Mouse (Mus musculus): Measurements from ENCODE around the gene Krtap28-13. TPM values are rescaled to one million over a fixed set of nuclear protein-coding genes. Genes with fewer than 3 reads are reported as not detected.

Krtap28-13 gene
- polyA plus RNA-seq, 1 experiment from 2014 or later = not detected

DNA sequence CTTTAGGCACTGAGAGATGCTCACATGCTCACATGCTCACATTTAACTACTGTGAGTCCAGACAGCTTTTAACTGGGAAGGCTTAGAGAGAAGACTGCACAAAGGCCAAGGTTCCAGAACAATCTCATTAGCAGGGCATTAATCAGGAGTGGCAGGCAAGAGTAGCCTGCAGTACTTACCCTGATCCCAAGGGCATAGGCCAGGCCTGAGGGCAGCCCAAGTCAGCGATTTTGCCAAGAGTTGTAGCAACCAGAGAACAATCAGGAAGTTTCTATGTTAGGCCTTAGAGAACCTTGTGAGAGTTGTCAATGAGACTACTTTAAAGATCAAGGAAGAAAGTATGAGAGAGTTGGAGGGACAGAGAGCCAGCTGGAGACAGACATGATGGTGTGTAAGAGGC, 2.2 kb upstream of the Krtap28-13 start:
- ATAC-seq = no peak

DNA sequence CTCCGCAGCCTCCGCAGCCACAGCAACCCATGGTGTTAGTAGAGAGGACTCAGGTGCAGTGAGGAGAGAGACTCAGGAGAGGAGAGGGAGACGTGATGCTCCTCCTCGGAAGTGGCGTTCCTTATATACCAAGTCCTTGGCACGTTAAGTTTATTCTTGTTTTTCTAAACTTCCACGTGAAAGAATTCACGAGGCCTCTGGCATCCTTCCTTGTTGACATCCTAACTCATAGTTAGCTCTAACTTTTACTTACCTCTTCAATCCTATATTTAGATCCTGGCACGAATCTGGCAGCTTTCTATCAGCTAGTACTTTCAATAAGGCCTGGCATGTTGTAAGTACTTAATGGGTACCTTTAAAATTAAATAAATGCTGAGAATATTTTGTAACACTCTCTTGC, 1.5 kb upstream of the Krtap28-13 start, which contains the start of gene A030005K14Rik:
A030005K14Rik (minus strand) TSS at position 101 of the 400 bp plus-strand sequence.
- Histone ChIP-seq H3K27ac (no peak within 1 kb of the TSS), H3K4me2 (no peak within 1 kb of the TSS), H3K9ac (no peak within 1 kb of the TSS), H3K4me3 (no peak within 1 kb of the TSS), H3K9me3 (replicated peaks) (no peaks in the 10 kb centered on the region), H3K36me3 (no peaks in the 10 kb centered on the region), H3K27me3 (replicated peaks) (no peaks in the 10 kb centered on the region), H3K4me1 (no peaks in the 10 kb centered on the region)
- no peak for ATAC-seq
- WGBS (ENCODE audit: insufficient replicate concordance) = 78% methylated on average over 9 of the region's 9 CpGs

More for the DNA sequence above, 2.2 kb upstream of the Krtap28-13 start:
- Histone ChIP-seq H3K27ac (no peak overlapping the region), H3K9me3 (replicated peaks) (no peaks in the 10 kb centered on the region), H3K4me1 (no peaks in the 10 kb centered on the region), H3K27me3 (replicated peaks) (no peaks in the 10 kb centered on the region), H3K36me3 (no peaks in the 10 kb centered on the region), H3K4me2 (no peak overlapping the region), H3K9ac (no peak overlapping the region), H3K4me3 (no peak overlapping the region)
- WGBS (ENCODE audit: insufficient replicate concordance) = 63% methylated on average over 1 of the region's 1 CpGs

DNA sequence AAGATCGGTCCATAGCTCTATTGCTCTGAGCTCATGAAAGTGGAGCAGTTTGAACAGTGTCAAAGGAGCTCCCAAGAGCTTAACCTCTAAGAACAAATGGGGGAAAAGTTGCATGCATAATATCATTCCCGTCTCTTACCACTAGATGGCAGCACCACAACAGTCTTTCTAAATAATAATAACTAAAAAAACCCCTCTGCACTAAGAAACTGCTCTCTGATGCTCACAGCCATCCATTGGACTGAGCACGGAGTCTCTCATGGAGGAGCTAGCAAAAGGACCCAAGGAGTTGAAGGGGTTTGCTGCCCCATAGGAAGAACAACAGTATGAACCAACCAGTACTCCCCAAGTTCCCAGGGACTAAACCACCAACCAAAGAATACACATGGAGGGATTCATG, 4.1 kb downstream of the Krtap28-13 start:
- 10% methylated on average over 3 of the region's 3 CpGs for WGBS (ENCODE audit: insufficient replicate concordance)
- no peak overlapping the region for H3K27ac ChIP-seq
- no peak overlapping the region for H3K9ac ChIP-seq
- no peak for ATAC-seq
- no peak overlapping the region for H3K4me3 ChIP-seq
- no peaks in the 10 kb centered on the region for H3K36me3 ChIP-seq
- no peaks in the 10 kb centered on the region for H3K27me3 ChIP-seq (replicated peaks)
- no peaks in the 10 kb centered on the region for H3K9me3 ChIP-seq (replicated peaks)
- no peaks in the 10 kb centered on the region for H3K4me1 ChIP-seq
- no peak overlapping the region for H3K4me2 ChIP-seq

DNA sequence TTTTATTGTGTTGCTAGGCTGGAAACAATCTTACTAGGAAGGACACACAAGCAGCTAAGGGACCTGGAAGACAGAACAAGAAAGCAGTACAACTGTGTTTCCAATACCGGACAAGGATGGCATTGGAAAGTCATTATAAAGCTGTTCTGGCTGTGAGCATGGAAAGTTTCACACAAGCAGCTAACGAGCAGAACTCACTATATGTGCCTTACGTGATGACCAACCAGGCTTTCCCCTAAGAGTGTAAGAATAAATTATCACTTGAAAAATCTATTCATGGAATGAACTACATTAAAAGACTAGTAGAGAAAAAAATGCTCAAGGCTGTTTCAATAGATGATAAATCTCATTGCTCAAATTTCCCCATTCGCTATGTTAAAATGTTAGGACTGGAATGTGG, 5.8 kb downstream of the Krtap28-13 start:
- no peaks in the 10 kb centered on the region for H3K27me3 ChIP-seq (replicated peaks)
- no peak overlapping the region for H3K27ac ChIP-seq
- ATAC-seq = no peak
- 74% methylated on average over 4 of the region's 4 CpGs for WGBS (ENCODE audit: insufficient replicate concordance)
- no peak overlapping the region for H3K4me3 ChIP-seq
- no peaks in the 10 kb centered on the region for H3K36me3 ChIP-seq
- H3K9me3 ChIP-seq (replicated peaks) = no peaks in the 10 kb centered on the region
- no peak overlapping the region for H3K4me2 ChIP-seq
- H3K9ac ChIP-seq = no peak overlapping the region
- H3K4me1 ChIP-seq = no peaks in the 10 kb centered on the region

DNA sequence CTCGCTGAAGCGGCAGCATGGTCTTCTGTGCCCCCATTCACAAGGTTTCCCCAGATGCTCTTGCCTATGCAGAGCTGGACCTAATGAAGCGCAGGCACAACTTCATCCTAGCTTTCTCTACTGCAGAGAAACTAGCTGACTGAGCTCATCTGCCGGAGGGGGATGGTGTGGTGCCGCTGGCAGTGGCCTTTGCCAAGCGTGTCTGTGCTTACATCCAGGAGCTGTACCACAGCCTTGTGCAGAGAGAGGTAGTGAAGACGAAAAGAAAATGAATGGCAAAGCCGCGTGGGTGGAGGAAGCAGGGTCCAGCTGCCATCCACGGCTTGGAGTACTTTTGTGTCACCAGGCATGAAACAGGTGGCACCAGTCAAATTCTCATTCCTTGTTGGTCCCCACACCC, 6.5 kb downstream of the Krtap28-13 start:
- H3K9me3 ChIP-seq (replicated peaks) = no peaks in the 10 kb centered on the region
- 72% methylated on average over 10 of the region's 10 CpGs for WGBS (ENCODE audit: insufficient replicate concordance)
- H3K4me1 ChIP-seq = no peaks in the 10 kb centered on the region
- ATAC-seq = no peak
- H3K27ac ChIP-seq = no peak overlapping the region
- no peak overlapping the region for H3K9ac ChIP-seq
- no peak overlapping the region for H3K4me2 ChIP-seq
- no peaks in the 10 kb centered on the region for H3K36me3 ChIP-seq
- no peak overlapping the region for H3K4me3 ChIP-seq
- H3K27me3 ChIP-seq (replicated peaks) = no peaks in the 10 kb centered on the region

DNA sequence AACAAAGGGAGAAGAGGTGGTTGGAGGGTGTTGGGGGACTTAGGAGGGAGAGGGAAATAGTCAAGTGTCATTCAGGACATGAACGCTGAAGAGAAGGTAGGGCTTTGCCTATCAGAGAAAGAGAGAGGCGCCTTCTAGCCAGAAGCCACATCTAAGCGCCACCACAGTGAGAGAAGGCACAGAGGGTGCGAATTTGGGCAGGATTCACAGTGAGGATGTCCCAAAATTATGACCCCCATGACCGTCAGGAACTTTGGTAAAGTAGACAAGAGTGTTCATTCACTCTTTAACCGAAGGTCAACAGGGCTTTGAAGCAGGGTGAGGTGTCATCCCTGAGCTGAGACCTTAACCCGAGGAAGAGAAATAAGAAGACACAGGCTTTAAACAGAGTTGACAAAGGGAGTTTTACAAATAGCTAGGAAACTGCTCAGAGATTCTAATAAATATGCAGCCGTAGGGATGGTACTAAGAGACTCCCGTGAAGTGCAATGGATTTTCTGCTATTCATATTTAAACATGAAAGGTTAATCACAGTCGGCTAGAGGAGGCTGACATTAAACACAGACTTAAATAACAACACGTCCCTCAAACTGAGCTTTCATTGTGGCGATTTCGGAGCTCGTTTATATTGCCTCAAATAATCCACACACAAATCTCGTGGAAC, 14.9 kb downstream of the Krtap28-13 start:
- H3K36me3 ChIP-seq = no peaks in the 10 kb centered on the region
- H3K27me3 ChIP-seq (replicated peaks) = no peaks in the 10 kb centered on the region
- no peaks in the 10 kb centered on the region for H3K4me1 ChIP-seq
- H3K9ac ChIP-seq = no peak overlapping the region
- H3K4me3 ChIP-seq = no peak overlapping the region
- WGBS (ENCODE audit: insufficient replicate concordance) = 30% methylated on average over 15 of the region's 15 CpGs
- 0 out of 2 replicates have a peak overlapping the region, but pooled peaks have one; percentile 9 for H3K4me2 ChIP-seq
- no peaks in the 10 kb centered on the region for H3K9me3 ChIP-seq (replicated peaks)
- no peak overlapping the region for H3K27ac ChIP-seq
- no peak for ATAC-seq

DNA sequence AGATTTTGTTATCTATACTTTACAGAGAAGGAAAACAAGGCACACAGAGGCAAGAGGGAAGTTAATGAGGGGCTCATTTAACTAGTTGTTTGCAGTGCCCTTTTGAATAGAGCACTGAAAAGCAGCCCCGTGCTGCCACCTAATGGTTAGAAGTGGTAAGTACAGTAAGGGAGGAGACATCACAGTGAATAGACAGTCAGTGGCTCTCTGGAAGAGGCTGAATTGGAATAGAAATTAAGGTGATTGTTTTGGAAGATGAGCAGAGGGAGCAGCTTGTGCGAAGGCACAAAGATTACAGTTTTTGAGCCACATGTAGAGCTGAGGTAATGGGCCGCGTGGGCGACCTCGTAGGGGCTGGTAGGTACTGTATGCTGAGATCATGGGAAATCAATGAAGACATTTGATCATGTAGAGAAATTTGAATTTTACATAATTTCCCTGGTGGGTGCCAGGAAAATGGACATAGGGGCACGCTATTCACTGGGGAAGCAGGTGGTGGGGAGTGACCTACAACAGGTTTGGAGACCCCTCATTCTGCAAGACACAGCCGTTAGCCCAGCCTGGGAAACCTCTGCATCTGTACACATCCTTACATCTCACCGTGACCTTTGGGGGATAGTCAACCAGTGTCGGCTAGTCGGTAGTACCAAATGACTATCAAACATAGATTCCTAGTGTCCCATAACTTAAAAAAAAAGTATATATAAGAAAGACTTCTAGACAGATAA, 15.6 kb downstream of the Krtap28-13 start:
- H3K27me3 ChIP-seq (replicated peaks) = no peaks in the 10 kb centered on the region
- H3K4me3 ChIP-seq = no peak overlapping the region
- H3K4me2 ChIP-seq = 0 out of 2 replicates have a peak overlapping the region, but pooled peaks have one; percentile 9
- H3K36me3 ChIP-seq = no peaks in the 10 kb centered on the region
- ATAC-seq = no peak
- H3K4me1 ChIP-seq = no peaks in the 10 kb centered on the region
- no peak overlapping the region for H3K9ac ChIP-seq
- no peaks in the 10 kb centered on the region for H3K9me3 ChIP-seq (replicated peaks)
- no peak overlapping the region for H3K27ac ChIP-seq
- WGBS (ENCODE audit: insufficient replicate concordance) = 38% methylated on average over 11 of the region's 11 CpGs

DNA sequence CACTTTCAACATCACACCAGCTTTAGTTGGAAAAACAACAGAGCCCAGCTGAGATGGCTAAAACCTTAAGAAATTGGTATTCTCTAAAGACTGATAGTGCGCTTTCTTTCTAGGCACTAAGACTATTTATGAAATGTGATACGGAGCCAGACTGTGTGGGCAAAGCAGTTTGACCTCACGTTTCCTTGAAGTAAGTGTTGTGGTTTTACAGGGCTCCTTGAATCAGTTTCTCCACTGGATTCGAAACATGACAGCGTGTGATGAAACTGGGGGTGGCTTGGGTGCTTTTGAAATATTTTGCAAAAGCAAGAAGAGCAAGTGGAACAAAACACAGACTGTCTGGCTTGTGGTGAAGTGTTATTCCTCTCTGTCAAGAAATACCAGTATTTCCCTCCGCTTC, 16.3 kb downstream of the Krtap28-13 start:
- Histone ChIP-seq H3K9me3 (replicated peaks) (no peaks in the 10 kb centered on the region), H3K4me2 (no peak overlapping the region), H3K4me3 (no peak overlapping the region), H3K4me1 (no peaks in the 10 kb centered on the region), H3K36me3 (no peaks in the 10 kb centered on the region), H3K9ac (no peak overlapping the region), H3K27ac (no peak overlapping the region), H3K27me3 (replicated peaks) (no peaks in the 10 kb centered on the region)
- WGBS (ENCODE audit: insufficient replicate concordance) = 54% methylated on average over 6 of the region's 6 CpGs
- no peak for ATAC-seq

DNA sequence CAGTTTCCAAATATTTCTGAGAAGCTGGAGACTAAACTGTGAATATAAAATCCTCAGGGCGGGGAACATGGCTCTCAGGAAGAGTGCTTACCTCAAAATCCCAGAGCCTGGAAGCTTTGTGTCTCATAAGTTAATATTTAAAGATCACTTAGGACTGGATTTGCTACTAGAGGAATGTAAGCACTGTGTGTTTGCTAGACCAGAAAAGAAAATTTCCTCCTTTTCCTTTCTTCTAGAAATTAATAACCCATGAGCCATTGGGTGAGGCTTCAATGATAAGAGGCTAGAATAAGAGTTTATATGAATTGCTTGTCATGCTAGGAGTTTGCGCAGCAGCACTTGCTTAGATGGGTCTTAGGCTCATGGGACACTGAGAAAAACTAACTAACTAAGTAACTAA, 24.1 kb downstream of the Krtap28-13 start:
- Histone ChIP-seq H3K27me3 (replicated peaks) (no peaks in the 10 kb centered on the region), H3K27ac (no peak overlapping the region), H3K36me3 (no peaks in the 10 kb centered on the region), H3K9me3 (replicated peaks) (no peaks in the 10 kb centered on the region), H3K4me2 (no peak overlapping the region), H3K9ac (no peak overlapping the region), H3K4me1 (no peaks in the 10 kb centered on the region), H3K4me3 (no peak overlapping the region)
- WGBS (ENCODE audit: insufficient replicate concordance) = 76% methylated on average over 2 of the region's 2 CpGs
- ATAC-seq = no peak

DNA sequence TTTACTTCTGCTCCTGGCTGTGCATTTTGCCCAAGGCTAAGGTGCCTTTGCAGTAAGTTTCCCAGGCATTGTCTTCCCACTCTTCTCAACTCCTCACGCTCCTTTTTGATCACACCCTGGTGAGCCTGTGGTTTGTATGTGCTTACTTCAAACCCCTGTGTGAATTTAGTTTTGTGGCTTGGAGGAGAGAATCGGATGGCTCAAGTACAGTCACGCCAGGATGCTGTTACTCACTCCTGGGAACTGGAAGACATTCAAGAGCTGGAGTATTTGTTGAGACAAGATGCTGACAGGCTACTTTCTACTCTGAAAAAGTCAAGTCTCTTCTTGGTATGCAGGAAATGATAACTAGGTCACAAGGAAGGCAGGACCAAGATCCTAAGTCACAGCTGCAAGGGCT, 30.5 kb downstream of the Krtap28-13 start:
- no peaks in the 10 kb centered on the region for H3K36me3 ChIP-seq
- 54% methylated on average over 3 of the region's 3 CpGs for WGBS (ENCODE audit: insufficient replicate concordance)
- H3K27me3 ChIP-seq (replicated peaks) = no peaks in the 10 kb centered on the region
- no peak overlapping the region for H3K4me2 ChIP-seq
- no peak overlapping the region for H3K27ac ChIP-seq
- H3K9ac ChIP-seq = no peak overlapping the region
- no peaks in the 10 kb centered on the region for H3K9me3 ChIP-seq (replicated peaks)
- ATAC-seq = no peak
- no peaks in the 10 kb centered on the region for H3K4me1 ChIP-seq
- H3K4me3 ChIP-seq = no peak overlapping the region

DNA sequence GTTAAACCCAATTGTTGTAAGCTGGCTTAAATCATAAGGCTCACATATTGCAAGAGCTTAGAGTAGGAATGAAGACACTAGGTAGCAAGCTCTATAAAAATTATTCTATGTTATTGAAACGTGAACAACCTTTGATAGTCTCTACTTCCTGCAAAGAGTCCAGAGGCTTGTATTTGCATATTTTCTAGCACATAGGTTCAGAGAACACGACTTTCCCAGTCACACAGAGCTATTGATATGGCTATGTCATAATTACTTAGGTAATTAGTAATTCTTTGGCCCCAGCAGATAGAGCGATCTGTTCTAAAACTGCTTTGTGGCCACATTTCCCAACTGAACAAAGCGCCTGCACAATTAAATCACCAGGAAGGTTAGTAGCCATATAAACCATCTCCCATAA, 36.2 kb downstream of the Krtap28-13 start:
- WGBS (ENCODE audit: insufficient replicate concordance) = 63% methylated on average over 4 of the region's 4 CpGs
- Histone ChIP-seq H3K4me1 (no peaks in the 10 kb centered on the region), H3K9me3 (replicated peaks) (no peaks in the 10 kb centered on the region)

DNA sequence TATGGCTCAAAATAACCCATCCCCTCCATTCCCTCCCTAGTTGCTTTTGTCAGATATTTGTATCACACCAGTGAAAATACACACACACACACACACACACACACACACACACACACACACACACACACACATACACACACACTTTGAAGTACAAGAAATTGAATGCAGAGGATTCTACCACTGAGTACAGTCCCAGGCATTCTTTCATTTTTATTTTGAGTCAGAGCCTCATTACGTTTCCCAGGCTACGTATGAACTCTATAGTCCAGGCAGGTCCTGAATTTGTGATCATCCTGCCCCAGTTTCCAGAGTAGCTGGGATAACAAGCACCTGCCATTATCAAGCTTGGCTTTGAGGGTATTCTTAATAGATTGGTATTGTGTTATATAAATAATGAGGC, 38.4 kb downstream of the Krtap28-13 start:
- Histone ChIP-seq H3K4me2 (no peak overlapping the region), H3K4me1 (no peaks in the 10 kb centered on the region), H3K9me3 (replicated peaks) (no peaks in the 10 kb centered on the region), H3K4me3 (no peak overlapping the region), H3K27ac (no peak overlapping the region), H3K27me3 (replicated peaks) (no peaks in the 10 kb centered on the region), H3K36me3 (no peaks in the 10 kb centered on the region), H3K9ac (no peak overlapping the region)
- 58% methylated on average over 2 of the region's 2 CpGs for WGBS (ENCODE audit: insufficient replicate concordance)
- ATAC-seq = no peak

More for the DNA sequence above, 36.2 kb downstream of the Krtap28-13 start:
- no peak for ATAC-seq
- Histone ChIP-seq H3K27me3 (replicated peaks) (no peaks in the 10 kb centered on the region), H3K27ac (no peak overlapping the region), H3K36me3 (no peaks in the 10 kb centered on the region), H3K4me2 (no peak overlapping the region), H3K9ac (no peak overlapping the region), H3K4me3 (no peak overlapping the region)
